Comparison of ENCODE assay signal across 15 mouse cellular contexts in the genomic region with DNA sequence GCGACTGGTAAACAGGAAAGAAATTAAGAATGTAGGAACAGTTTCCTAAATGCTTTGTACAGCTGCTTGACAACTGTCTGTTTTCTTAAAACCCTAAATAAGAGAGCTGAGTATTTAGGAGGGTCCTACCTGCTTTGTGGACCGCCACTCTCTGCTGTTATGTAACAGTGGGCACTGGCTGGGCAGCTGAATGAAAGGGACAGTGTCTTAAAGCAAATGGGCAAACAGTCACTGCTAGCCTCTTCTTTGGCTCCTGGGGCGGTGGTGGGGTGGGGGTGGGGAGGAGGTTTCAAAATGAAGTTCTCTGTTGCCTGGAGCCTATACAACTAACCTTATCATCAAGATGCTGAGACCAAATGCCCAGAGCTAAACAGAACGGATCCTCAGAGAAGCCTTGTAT.
DNase-seq lines count a peak whose midpoint lies in the region; ATAC-seq lines count a peak whose summit lies in the region.
"Had no signal": no experiment of that assay in that cellular context is flagged by ENCODE, and none has a peak within 500 bp of the region (broad histone marks: within the 10 kb centered on the region; RNA-seq: fewer than 3 reads in every experiment).

No protein-coding gene starts in this region.

- H3K9ac ChIP-seq in hindbrain, embryonic 12.5 days, result no peak overlapping the region
- no peak overlapping the region for H3K9ac ChIP-seq in midbrain, embryonic 15.5 days
- H3K9ac ChIP-seq: liver, embryonic 15.5 days had no signal

- H3K9me3 ChIP-seq in hindbrain, embryonic 12.5 days (replicated peaks), result no peaks in the 10 kb centered on the region
- no peaks in the 10 kb centered on the region for H3K9me3 ChIP-seq in midbrain, embryonic 15.5 days
- H3K9me3 ChIP-seq: liver, embryonic 15.5 days had no signal

- no peak overlapping the region for H3K27ac ChIP-seq in hindbrain, embryonic 12.5 days
- H3K27ac ChIP-seq in midbrain, embryonic 15.5 days, result 0 out of 2 replicates have a peak overlapping the region, but pooled peaks have one; percentile 56
- H3K27ac ChIP-seq: heart, adult 2 months; liver, embryonic 15.5 days; macrophage had no signal

- peak; percentile 41 to 60 for DNase-seq in right cerebral cortex, postnatal 10 days (ENCODE audit: low spot score in 2 of 2)
- DNase-seq in right cerebral cortex, adult 18-20 months, result no peak
- DNase-seq in ovary, postnatal 10 days (ENCODE audit: low spot score), result no peak
- DNase-seq in urinary bladder, postnatal 36 days (ENCODE audit: low spot score in 2 of 2), result no peak
- no peak for DNase-seq in heart, postnatal 14 days
- DNase-seq: adrenal gland, adult 2 months; heart, adult 2 months; heart, postnatal 10 days; kidney, adult 18-20 months had no signal

- 40% methylated on average over 4 of the region's 4 CpGs for WGBS in hindbrain, embryonic 12.5 days
- 40% methylated on average over 4 of the region's 4 CpGs for WGBS in midbrain, embryonic 15.5 days

- H3K4me1 ChIP-seq in hindbrain, embryonic 12.5 days, result peaks cover 33% of the 10 kb centered on the region
- peaks cover 16% of the 10 kb centered on the region for H3K4me1 ChIP-seq in midbrain, embryonic 15.5 days
- H3K4me1 ChIP-seq: liver, embryonic 15.5 days had no signal

- ATAC-seq in hindbrain, embryonic 12.5 days (ENCODE audit: low FRiP score), result peak; percentile 49
- ATAC-seq in midbrain, embryonic 15.5 days (replicated peaks), result 0 out of 2 replicates have a peak, but pooled peaks have one; percentile 28
- ATAC-seq: Patski had no signal

- intact Hi-C loops in heart, postnatal 14 days (cut with DNase I), result no loop called here

- peaks cover 3% of the 10 kb centered on the region; the same call in 1 of the 2 replicates for H3K27me3 ChIP-seq in hindbrain, embryonic 12.5 days
- H3K27me3 ChIP-seq in midbrain, embryonic 15.5 days (replicated peaks), result 0 out of 2 replicates have a peak, but pooled peaks cover 2% of the 10 kb centered on the region
- H3K27me3 ChIP-seq: liver, embryonic 15.5 days had no signal

- no peaks in the 10 kb centered on the region for H3K36me3 ChIP-seq in hindbrain, embryonic 12.5 days
- H3K36me3 ChIP-seq in midbrain, embryonic 15.5 days (replicated peaks), result no peaks in the 10 kb centered on the region
- H3K36me3 ChIP-seq: liver, embryonic 15.5 days had no signal

- no peak overlapping the region for H3K4me3 ChIP-seq in hindbrain, embryonic 12.5 days
- no peak overlapping the region for H3K4me3 ChIP-seq in midbrain, embryonic 15.5 days
- H3K4me3 ChIP-seq: heart, adult 2 months; liver, embryonic 15.5 days; myocyte had no signal

- no peak overlapping the region for H3K4me2 ChIP-seq in hindbrain, embryonic 12.5 days (replicated peaks)
- H3K4me2 ChIP-seq in midbrain, embryonic 15.5 days, result no peak overlapping the region
- H3K4me2 ChIP-seq: liver, embryonic 15.5 days had no signal

Comparison
In these comparisons a context has a peak if more than half of its experiments do, and no peak if none do; other contexts are left out.
1. DNase-seq: peak in right cerebral cortex, postnatal 10 days (2 of 2); none in right cerebral cortex, adult 18-20 months (single experiment), ovary, postnatal 10 days (single experiment), urinary bladder, postnatal 36 days (0 of 2) and heart, postnatal 14 days (0 of 2).